Mouse (Mus musculus) stomach, embryonic 16.5 days (tissue): ENCODE results near the gene Hes7. TPM values are rescaled to one million over a fixed set of nuclear protein-coding genes. Genes with fewer than 3 reads are reported as not detected.

Experiments
- ATAC-seq: fragments of 200-750 bp; cut with Nextera tagmentation; 2 replicates; pipeline ENCODE4 v1.8.0; 2017; ENCODE audit warnings: moderate number of reproducible peaks, moderate TSS enrichment; ENCODE audit not compliant: insufficient read depth, low FRiP score
- H3K27ac ChIP-seq: fragments of 300-500 bp; sonication (generic); 2 replicates; pipeline ENCODE4 v1.5.1; 2014; ENCODE audit warnings: low read length
- H3K27me3 ChIP-seq: fragments of 300-500 bp; sonication (generic); 2 replicates; pipeline ENCODE4 v1.6.1; 2014; ENCODE audit warnings: low read length, control low read depth, mixed read lengths; ENCODE audit not compliant: control insufficient read depth, insufficient read depth
- H3K36me3 ChIP-seq: fragments of 300-500 bp; sonication (generic); 2 replicates; pipeline ENCODE4 v1.6.1; 2014; ENCODE audit warnings: low read length; ENCODE audit not compliant: control insufficient read depth, insufficient read depth
- H3K4me1 ChIP-seq: fragments of 300-500 bp; sonication (generic); 2 replicates; pipeline ENCODE4 v1.6.1; 2014; ENCODE audit warnings: low read length, control low read depth, mixed read lengths; ENCODE audit not compliant: control insufficient read depth, insufficient read depth
- H3K4me2 ChIP-seq: fragments of 300-500 bp; sonication (generic); 2 replicates; pipeline ENCODE4 v1.6.1; 2014; ENCODE audit warnings: low read depth, low read length, mixed read lengths
- H3K4me3 ChIP-seq: fragments of 300-500 bp; sonication (generic); replicated peaks from 2 replicates; pipeline ENCODE4 v1.5.1; 2014; ENCODE audit warnings: mild to moderate bottlenecking, low read length
- H3K9ac ChIP-seq: fragments of 300-500 bp; sonication (generic); 2 replicates; pipeline ENCODE4 v1.6.1; 2014; ENCODE audit warnings: low read length
- H3K9me3 ChIP-seq: fragments of 300-500 bp; sonication (generic); replicated peaks from 2 replicates; pipeline ENCODE4 v1.6.1; 2016; ENCODE audit warnings: low read length, control low read depth; ENCODE audit not compliant: control insufficient read depth
- WGBS: fragments of 180-500 bp; shearing (Covaris S2); extraction: QIAGEN DNeasy Blood & Tissue Kit; methylation state at CpG from one replicate; pipeline ENCODE4 v1.1.7; 2014; 5-methylcytosine and 5-hydroxymethylcytosine counted together
- polyA plus RNA-seq: library from polyadenylated mRNA; unstranded; fragments of >200 nt; fragmentation: Nextera tagmentation; extraction: Ambion mirVana; gene quantifications from 2 replicates; pipeline ENCODE4 v1.2.1, GENCODE M21; 2015

The Hes7 gene
- polyA plus RNA-seq, 1 experiment from 2014 or later = 0.40 TPM

GRCm38 (mm10) chr11:69172606-69173005, 52.4 kb downstream of the Hes7 start:
- H3K9ac ChIP-seq = no peak overlapping the region
- ATAC-seq = no peak
- H3K4me3 ChIP-seq = no peak overlapping the region
- H3K27me3 ChIP-seq = no peaks in the 10 kb centered on the region
- WGBS = 81% methylated on average over 2 of the region's 2 CpGs
- no peak overlapping the region for H3K4me2 ChIP-seq
- no peaks in the 10 kb centered on the region for H3K4me1 ChIP-seq
- H3K27ac ChIP-seq = no peak overlapping the region
- no peaks in the 10 kb centered on the region for H3K9me3 ChIP-seq
- H3K36me3 ChIP-seq = no peaks in the 10 kb centered on the region

Other genes with a start within 250 kb of the Hes7 start
- 82.4 and 83.5 TPM in 2 replicates for gene Ndel1, start 248.5 kb upstream of the Hes7 start, polyA plus RNA-seq
- gene Rnf222, start 231.9 kb upstream of the Hes7 start, polyA plus RNA-seq = 1.7 and 2.9 TPM in 2 replicates
- gene Rpl26, start 218.8 kb upstream of the Hes7 start, polyA plus RNA-seq = 885 and 932 TPM in 2 replicates
- 0.30 TPM in 1 of 2 replicates, not detected in the other for gene Odf4, start 193.3 kb upstream of the Hes7 start, polyA plus RNA-seq
- gene Arhgef15, start 162.9 kb upstream of the Hes7 start, polyA plus RNA-seq = 9.6 and 10.3 TPM in 2 replicates
- gene Slc25a35, start 152.3 kb upstream of the Hes7 start, polyA plus RNA-seq = 5.2 and 6.3 TPM in 2 replicates
- gene Rangrf, start 145.2 kb upstream of the Hes7 start, polyA plus RNA-seq = 46.7 and 57.6 TPM in 2 replicates
- 24.1 and 25.2 TPM in 2 replicates for gene Pfas, start 111.9 kb upstream of the Hes7 start, polyA plus RNA-seq
- gene Ctc1, start 104.5 kb upstream of the Hes7 start, polyA plus RNA-seq = 34.5 and 43.9 TPM in 2 replicates
- gene Aurkb, start 74.8 kb upstream of the Hes7 start, polyA plus RNA-seq = 120 and 134 TPM in 2 replicates
- gene Borcs6, start 60.7 kb upstream of the Hes7 start, polyA plus RNA-seq = 7.2 and 7.8 TPM in 2 replicates
- gene Tmem107, start 49.6 kb upstream of the Hes7 start, polyA plus RNA-seq = 58.2 and 62.1 TPM in 2 replicates
- 79.9 and 88.5 TPM in 2 replicates for gene Vamp2, start 31.9 kb upstream of the Hes7 start, polyA plus RNA-seq
- gene Per1, start 25.2 kb upstream of the Hes7 start, polyA plus RNA-seq = 21.8 and 22.3 TPM in 2 replicates
- 0.27 and 0.61 TPM in 2 replicates for gene 9130213A22Rik, start 2.2 kb downstream of the Hes7 start, polyA plus RNA-seq
- 2.0 and 5.4 TPM in 2 replicates for gene Aloxe3, start 5.5 kb downstream of the Hes7 start, polyA plus RNA-seq
- gene Alox12b, start 36.6 kb downstream of the Hes7 start, polyA plus RNA-seq = 42.2 and 90.0 TPM in 2 replicates
- gene Alox8, start 77.4 kb downstream of the Hes7 start, polyA plus RNA-seq = 0.35 and 0.42 TPM in 2 replicates
- gene Gucy2e, start 116.6 kb downstream of the Hes7 start, polyA plus RNA-seq = not detected in 2 replicates
- gene Cntrob, start 203.4 kb downstream of the Hes7 start, polyA plus RNA-seq = 18.3 and 18.9 TPM in 2 replicates
- gene Trappc1, start 203.6 kb downstream of the Hes7 start, polyA plus RNA-seq = 131 and 147 TPM in 2 replicates
- 0.65 and 0.79 TPM in 2 replicates for gene Kcnab3, start 205.9 kb downstream of the Hes7 start, polyA plus RNA-seq
- 11.8 TPM in 2 replicates for gene Rnf227, start 220.1 kb downstream of the Hes7 start, polyA plus RNA-seq
- gene Chd3, start 249.0 kb downstream of the Hes7 start, polyA plus RNA-seq = 48.5 and 55.4 TPM in 2 replicates